Mouse (Mus musculus) bone marrow, adult 2 months (tissue): ENCODE measurements around the gene Olfr1124.
"Not testable (repeated sequence)": the region's sequence is repeated elsewhere in the genome, so short reads cannot be mapped to it uniquely, and the experiment has no call there.

Experiments
- CTCF ChIP-seq: fragments of 200-500 bp; IDR thresholded peaks from 2 replicates; pipeline ENCODE4 v1.5.1; 2011; ENCODE audit warnings: low read length, control low read depth; ENCODE audit not compliant: control insufficient read depth, insufficient read depth
- POLR2A ChIP-seq: fragments of 200-500 bp; IDR thresholded peaks from 2 replicates; pipeline ENCODE4 v1.6.1; 2011; ENCODE audit warnings: low read depth, mild to moderate bottlenecking, control low read depth, low read length, borderline replicate concordance; ENCODE audit not compliant: control insufficient read depth

DNA sequence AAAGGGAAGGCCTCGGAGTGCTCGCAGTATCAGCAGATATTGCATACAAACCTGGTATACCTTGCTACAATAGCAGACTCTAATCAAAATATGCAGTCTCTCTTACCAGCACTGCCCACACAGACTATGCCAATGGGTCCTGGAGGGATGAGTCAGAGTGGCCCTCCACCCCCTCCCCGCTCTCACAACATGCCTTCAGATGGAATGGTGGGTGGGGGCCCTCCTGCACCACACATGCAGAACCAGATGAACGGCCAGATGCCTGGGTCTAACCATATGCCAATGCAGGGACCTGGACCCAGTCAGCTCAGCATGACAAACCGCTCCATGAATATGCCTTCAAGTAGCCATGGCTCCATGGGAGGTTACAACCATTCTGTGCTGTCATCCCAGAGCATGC is 36.5 kb upstream of the Olfr1124 start:
- not testable (repeated sequence) for TF ChIP-seq CTCF, POLR2A
